Mouse (Mus musculus) retina, postnatal 7 days (tissue): Measurements from ENCODE around the gene Gm5108.
A peak's percentile ranks its signal among the peaks of the same experiment; 100 is the strongest.

Experiments used
- DNase-seq: peaks from one replicate; pipeline ENCODE4 v3.0.0-alpha.2; 2012; ENCODE audit warnings: low read depth, low spot score

Gene Gm5108

DNA sequence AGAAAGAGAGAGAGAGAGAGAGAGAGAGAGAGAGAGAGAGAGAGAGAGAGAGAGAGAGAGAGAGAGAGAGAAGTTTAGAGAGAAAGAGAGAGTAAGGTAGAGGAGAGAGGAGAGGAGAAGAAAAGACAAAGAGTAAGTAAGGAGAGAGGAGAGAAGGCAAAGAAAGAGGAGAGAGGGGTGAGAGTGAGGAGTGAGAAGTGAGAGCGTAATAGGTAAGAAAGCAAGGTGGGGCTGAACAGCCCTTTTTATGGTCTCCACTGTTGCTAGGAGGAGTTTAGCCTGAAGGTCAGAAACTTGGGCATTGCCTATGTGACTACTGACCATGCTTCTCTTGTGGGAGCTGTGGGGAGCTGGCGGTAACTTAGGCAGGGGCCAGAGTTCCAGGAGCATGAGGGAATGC is at the start of gene Gm5108:
Gene Gm5108 (plus strand): TSS at position 301 of the 400 bp plus-strand sequence.
- DNase-seq, result no peak

DNA sequence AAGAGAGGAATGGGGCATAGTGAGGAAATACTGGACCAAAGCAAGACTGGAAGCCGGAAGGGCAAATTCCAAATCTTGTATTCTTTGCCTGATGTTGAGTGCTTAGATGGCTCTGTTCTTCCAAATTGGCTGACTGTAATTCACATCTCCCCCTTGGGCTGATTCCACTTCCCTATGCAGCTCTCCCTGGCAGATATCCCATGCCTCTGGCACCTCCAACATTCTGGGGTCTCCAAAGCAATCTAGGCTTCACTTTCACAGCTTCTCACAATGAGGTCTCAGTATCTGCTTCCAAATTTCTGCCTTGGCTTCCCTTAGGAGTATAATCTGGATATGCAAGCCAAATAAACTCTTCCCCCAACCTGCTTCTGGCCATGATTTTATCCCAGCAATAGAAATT is 42.5 kb upstream of the Gm5108 start:
- DNase-seq, result no peak

DNA sequence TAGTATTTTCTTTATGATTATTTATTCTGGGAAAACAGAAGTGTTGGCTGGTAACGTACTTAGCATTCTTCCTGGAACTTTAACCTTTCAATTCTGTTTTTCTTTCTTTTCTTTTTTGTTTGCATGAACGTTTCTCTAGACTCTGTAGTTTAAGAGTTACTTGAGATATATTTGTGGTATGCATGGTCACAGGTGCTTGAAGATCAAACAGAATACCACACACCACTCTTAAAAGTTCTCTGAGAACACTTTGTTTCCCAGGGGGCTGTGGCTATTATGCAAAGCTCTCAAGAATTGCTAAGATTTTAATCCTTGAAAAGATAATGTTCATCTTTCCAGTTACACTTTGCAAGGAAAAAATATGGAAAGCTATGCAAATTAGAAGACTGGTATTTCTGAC is 36.9 kb upstream of the Gm5108 start:
- no peak for DNase-seq

DNA sequence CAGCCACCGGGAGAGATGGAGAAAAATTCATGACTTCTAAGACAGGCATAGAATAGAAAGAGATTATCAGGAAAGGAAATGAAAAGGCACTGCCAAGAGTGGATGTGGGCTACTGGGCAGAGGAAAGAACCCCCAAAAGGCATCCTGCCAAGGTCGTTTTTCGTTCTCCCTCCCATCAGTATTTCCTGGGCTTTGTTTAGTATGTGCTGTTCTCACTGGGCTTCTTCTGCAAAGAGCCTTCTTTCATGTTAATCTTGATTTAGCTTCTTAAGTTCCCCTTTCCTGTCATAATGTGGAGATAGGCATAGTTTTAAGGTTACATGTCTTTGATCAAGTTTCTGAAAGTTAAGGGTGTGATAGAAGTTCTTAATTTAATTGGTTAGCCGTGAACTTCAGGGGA is 10.9 kb upstream of the Gm5108 start:
- no peak for DNase-seq

DNA sequence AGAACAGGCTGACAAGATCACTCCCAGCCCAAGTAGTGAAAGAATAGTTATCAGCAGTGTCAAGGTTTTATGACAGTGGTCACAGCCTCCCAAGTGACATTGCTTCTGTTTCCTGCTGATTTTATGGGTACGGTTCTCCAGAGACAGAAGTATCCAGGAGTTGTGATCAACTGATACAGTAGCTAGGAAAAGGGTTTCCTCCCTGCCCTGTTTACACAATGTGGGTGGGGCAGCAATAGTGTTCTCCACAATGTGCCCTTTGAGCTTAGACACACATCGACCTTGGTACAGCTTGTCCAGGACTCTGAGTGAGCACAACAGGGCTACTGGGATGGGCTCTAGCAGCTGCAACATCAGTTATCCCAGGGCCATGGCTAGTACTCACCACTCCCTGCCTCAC is 9.8 kb upstream of the Gm5108 start:
- no peak for DNase-seq

DNA sequence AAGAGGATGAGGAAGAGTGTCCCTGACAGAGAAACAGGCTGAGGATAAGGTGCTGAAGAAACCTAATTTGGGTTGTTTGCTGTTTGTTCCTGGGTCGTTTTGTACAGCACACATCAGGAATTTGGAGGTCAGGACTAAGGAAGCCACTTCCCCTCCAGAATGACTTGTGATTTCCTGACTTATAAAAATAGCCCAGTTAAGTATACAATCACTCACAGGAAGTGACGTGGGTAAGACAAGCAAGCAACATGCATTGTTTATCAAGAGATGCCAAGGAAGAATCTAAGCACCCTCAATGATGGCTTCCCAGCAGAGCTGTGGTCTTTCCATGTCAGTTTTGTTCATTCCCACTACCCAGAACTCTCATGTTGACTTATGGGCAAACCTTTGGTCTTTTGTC is 1.7 kb downstream of the Gm5108 start:
- DNase-seq, result no peak

DNA sequence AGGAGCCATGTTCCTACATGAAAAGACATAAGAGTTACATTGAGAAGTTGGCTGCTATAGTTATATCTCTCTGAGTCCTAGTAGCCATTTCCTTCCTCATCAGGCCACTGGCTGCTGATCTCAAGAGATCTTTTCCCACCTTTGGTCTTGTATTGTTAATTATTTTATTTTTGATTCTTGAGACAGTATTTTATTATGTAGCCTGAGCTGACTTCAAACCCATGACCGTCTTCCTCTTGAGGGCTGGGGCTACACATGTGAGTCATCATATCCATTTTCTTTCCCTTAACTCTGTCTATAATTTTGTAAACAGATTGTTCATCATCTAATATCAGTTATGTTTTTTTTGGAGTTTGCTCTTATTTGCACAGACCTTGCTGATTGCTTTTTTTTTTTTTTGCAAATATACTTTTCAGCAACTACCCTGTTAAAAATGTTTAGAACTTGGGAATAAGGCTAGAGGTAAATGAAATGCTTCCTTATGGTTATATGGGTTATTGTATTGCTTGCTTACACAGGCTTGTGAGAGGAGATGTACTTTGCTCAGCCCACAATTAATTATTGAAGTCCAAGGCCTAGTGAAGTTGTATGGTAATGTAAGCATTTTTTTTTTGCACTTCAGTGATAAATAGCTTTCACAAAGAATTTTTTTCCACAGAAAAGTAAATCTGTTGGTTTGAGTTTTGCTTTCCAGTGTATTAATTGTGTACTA is 2.8 kb downstream of the Gm5108 start:
- no peak for DNase-seq

DNA sequence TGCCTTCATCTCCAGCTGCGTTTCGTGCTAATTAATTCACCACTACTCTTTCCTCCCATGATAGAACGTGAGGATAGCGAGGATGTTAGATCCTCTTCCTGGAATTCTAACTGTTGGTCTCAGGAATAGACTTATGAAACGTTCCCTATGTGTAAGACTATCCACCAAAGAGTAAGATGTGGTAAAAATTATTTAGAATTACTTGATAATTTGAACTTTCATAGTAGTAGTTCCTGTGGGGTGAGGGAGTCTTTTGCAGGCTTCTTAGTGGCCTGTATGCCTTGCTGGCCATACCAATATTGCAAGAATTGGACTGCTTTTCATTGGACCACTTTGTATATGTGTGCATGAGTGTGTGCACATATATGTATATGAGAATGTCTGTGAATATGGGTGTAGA is 4.9 kb downstream of the Gm5108 start, which contains the start of gene Gm21905:
Gene Gm21905 (minus strand): TSS at position 101 of the 400 bp plus-strand sequence.
- no peak for DNase-seq

DNA sequence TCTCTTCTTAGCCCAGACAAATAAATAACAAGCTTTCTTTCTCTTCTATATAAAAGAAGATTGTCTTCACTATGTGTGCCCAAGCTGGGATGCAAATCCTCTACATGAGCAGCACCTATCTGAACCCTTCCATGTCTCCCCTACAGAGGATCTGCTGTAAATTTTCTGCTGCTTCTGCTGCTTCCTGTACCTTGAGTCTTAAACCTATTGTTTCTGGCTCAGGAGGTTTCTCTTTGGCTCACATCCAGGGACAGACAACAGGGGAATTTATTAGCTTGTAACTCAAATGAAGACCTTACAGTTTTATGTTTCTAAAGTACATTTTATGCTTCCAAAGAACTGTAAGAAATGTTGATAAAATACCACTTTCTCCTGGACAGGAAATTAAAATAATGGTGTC is 5.5 kb downstream of the Gm5108 start:
- DNase-seq, result no peak

DNA sequence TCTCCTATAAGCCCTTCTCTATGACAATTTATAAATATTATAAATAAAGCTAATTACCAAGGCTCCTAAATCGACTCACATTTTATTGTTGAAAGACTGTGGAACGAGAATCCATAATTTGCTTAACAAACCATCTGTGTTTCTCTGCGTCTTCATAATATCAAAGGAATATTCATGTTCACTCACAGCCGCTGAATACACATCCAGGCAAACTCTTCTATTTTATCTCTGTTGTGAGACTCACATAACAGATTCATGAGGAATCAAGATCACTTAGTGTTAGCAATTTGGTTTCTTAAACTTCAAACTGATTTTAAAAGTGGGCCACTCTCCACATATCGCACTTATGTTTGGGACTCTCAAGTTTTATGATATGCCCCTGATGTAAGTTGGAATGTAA is 6.6 kb downstream of the Gm5108 start:
- DNase-seq, result no peak

DNA sequence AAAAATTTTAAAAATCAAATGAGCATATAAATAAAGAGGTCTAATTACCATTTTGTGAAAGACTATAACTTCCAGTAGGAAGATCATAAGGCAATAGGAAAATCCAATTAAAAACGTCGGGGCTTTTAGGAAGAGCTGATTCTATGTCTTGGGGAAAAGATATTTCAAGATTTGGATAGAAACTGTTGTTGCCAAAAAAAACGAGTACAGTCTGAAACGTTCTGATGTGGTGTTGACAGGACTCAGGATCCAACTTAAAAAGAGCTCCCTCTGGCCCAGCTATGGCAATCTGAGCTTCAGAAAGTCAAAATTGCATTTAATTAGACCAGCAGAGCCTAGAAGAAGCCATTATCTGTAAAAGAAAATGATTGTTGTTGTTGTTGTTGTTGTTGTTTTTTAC is 12.6 kb downstream of the Gm5108 start:
- DNase-seq, result no peak

DNA sequence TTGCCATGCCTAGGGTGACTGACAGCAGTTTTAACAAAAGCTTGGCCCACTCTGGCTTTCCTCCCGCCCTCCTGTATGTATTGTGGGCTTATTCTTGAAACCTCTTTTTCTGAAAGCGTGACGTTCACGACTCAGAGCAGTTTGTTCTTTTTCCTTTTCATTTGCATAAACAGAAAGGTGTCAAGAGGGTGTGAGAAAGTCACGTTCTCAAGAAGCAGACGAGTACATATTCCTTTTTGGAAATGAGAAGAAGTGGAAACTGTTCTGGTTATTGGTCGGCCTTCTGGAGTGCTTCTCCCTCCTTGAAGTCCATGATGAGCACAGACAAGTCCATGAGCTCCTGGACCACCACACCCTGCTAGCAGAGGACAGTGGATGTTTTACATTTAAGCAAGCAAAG is 14.0 kb downstream of the Gm5108 start:
- no peak for DNase-seq

DNA sequence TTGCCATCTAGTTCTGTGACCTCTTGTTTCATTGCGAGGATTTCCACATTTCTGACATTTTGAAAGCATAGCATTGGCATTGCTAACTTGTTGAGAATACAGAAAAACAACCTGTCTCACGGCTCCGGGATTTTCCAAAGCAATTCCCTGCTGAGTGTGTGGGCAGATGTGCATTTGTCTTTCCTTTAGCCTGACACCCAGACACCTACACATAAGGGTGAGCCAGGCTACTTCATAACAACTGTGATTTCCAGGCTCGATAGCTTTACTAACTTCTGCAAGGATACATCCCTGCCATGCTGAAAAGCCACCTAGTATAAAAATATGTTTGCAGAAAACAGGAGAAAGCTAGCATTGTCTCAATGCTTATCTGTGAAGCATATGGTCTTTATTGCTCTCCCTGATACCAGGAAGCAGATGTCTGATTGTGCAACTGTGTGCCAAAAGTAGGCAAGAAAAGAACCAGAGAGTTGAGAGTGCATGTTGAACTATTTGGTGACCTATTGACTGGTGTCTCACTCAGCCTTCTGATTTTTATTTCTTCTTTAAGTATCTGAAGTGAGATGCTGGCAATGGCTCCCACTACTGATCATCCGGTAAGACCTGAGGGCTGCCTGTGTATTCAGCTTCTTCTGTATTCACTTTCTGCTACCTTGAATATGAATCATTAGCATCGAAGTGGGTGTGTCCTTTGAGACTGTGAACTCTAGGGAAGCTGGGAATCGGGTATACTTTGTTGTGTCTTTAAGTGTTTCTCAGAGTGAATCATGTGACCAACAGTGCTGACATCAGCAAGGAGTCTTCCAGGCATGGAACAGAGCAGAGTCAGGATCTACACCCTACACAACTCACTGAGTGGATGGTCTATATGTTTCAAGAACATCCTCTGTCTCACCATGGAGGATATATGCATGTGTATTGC is 20.5 kb downstream of the Gm5108 start:
- no peak for DNase-seq

DNA sequence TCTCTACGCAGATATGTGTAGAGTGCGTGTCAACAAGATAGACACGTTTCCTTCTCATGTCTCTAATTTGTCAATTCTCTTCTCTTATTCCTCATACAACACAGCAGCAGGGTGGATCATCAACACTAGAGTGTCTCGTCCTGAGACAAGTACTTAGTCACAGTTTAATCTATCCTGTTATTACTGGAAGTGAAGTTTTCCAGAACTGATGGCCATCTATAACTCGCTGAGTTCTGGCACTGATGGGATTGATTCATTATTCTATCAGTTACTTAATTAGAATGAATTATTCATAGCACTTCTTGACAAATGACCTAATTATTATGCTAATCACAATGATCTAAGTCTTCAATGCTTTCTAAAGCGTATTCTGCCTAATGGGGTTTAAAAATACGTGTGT is 28.1 kb downstream of the Gm5108 start:
- no peak for DNase-seq

DNA sequence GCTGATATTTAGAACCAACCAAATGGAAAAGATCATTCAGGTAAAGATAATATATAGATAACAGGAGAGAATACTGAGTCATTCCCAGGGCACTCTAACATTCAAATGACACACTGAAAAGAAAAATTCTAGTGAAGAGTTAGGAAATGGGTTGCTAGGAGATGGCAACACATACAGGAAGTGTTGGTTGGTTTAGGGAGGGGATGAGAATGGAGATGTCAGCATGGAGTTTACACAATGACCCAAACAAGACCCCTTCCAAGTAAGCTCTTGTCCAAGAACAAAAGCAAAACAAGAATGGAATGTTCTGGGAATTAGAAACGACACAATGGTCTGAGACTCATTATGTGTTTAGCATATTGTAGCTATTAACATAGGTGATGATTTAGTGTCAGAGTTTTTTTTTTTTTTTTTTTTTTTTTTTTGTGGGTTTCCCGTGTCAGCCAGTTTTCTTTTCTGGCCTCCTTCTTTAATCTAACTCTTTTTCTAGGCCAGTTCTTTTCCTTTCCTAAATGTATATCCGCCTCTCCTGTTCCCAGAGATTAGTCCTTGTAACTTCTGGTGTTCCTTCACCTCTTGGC is 40.6 kb downstream of the Gm5108 start:
- no peak for DNase-seq

DNA sequence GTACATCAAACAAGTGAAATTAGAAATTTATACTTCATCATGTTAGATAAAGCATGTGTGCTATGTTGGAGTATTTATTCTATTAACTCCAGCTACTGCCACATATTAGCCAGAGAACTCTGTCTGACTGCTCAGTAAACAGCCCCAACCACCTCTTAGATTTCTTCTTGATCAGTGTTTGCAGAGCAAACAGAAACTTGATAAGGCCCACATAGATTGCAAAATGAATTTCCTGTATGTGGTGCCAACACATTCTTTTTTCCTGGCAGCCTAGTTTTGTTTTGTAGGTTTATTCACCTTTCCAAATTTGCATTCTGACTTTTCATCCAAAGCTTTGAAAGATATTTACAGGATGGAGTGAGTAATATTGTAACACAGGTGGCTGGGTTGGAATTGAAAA is 49.0 kb downstream of the Gm5108 start:
- no peak for DNase-seq

DNA sequence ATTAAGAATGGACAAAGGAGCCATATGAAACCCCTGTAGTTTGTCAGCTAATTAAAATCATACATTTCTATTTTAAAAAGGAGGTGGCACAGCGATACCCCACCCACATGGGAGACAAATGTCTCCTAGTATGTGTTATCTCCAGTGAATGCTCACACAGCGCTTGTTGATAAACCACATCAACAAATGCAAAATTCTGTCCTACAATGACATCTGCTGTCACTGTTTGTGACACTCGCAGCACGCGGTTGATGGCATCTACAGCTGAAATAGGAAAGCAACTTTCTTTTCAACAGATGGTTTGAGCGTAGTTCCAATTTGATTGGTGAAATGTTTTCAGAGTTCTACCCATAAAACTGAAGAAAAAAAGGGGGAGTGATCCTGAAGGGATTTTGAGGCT is 61.1 kb downstream of the Gm5108 start:
- no peak for DNase-seq

DNA sequence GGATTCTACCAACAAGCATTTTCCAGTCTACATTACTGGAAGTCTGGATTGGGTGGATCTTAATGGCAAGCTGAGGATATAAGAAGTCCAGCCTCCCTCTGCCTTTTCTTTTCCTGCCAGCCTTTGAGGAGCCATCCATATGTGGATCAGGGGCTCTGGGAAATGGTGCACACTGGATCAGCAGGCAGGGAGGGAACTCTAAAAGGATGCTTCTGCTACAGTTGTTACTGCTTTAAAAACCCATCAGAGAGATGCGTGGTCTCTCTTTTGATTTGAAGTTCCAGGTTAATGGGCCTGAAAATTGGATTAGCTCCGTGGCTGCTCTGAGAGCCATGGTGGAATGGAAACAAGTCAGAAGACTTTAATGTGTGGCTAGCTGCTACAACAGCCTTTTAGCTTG is 62.4 kb downstream of the Gm5108 start:
- no peak for DNase-seq

DNA sequence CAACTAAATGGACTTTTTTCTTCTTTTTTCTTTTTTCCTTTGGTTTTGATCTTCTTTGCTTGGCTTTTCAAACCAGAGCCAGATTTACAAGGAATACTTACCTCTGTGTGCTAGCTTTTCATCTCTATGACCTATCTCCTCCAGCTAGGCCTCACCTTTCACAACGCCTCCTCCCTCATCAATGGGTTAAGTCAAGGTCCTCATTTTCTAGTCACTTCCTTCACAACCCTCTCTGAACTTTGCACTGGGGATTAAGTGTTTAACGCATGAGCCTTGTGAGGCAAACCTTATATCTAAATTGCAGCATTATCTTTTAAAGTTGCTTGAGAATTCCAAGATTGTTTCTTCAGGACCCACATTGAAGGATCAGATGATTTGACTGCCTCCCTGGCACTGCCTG is 63.0 kb downstream of the Gm5108 start:
- no peak for DNase-seq

DNA sequence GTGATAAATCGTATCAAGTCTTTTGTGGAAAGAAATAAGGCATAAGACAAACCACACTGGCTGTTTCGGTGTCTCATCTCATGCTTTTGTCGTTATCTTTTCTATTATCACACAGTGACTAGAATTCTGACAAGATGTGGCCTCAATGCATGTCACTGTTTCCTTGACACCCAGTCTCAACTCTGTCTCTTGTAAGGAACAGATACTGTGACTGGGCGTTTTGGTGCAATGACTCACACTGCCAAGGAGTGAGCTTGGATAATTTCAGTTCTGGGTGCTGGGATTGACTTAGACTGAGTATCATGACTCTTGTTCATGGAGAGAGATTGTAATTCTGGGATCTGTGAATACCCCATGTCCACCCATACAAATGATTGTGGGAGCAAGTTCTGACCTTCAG is 65.6 kb downstream of the Gm5108 start:
- no peak for DNase-seq

DNA sequence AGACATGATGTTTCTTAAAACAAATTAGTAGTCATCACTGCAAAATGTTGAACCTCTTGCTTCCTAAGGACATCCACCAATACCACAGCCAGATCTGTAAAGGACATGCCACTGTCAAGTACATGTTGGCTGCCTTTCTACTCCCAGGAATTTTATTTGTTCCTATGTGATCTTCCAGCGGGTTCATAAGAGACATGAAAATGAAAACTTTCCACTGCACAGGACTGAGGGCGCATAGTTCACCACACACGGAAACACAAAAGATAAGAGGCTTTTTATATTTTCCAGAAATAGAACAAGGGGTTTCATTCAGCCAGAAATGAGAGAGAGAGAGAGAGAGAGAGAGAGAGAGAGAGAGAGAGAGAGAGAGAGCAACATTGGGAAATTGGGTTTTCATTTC is 70.1 kb downstream of the Gm5108 start:
- no peak for DNase-seq

DNA sequence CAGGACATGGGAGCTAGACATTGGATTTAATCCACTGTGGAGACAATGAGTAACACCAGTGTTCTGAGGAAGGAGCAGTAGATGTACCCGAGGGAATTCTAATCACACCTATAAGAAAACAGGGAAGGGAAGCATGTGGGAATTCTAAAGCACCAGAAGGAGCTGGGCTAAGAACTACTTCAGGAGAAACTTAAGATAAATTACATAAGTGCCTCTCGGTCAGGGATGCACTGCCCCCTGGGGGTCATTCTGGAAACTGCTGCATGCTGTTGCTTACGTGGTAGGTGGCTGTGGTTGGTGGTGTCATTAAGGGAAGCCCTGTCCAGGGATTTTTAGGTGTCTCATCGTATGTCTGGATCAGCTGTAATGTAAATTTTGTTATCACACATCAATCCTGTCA is 71.1 kb downstream of the Gm5108 start:
- DNase-seq, result peak; percentile 45

DNA sequence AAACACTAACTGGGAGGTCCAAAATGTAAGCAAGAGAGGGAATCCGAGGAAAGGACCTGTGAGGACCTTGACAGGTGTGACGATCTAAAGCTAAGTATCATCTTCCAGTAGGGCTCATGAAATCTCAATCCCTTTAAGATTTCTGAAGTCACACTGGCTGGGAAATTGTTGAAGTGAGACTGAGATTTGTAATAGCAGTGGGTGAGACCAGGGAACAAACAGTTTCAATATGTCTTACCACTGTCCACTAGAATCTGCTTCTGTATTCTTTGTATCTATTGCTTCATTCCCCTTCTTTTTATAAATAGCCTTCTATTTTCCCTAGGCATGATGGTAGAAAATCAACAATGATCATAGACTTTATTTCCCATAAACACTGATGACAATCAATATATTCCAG is 79.4 kb downstream of the Gm5108 start:
- DNase-seq, result no peak
